Mouse (Mus musculus): ENCODE results near the gene Efhb. TPM values are rescaled to one million over a fixed set of nuclear protein-coding genes. Genes with fewer than 3 reads are reported as not detected.

The Efhb gene
- polyA plus RNA-seq, 1 experiment = not detected

GRCm38 (mm10) chr17:53389507-53389906, 73.6 kb downstream of the Efhb start:
- Histone ChIP-seq H3K36me3 (ENCODE audit: control insufficient read depth, insufficient read depth) (no peaks in the 10 kb centered on the region), H3ac (ENCODE audit: control insufficient read depth, insufficient read length, low read depth) (no peak overlapping the region), H3K79me2 (ENCODE audit: control insufficient read depth, insufficient read depth) (no peaks in the 10 kb centered on the region), H3K79me3 (ENCODE audit: low read depth) (no peaks in the 10 kb centered on the region), H3K27me3 (ENCODE audit: control insufficient read depth, insufficient read depth, insufficient read length) (no peaks in the 10 kb centered on the region), H3K4me3 (ENCODE audit: insufficient read depth, poor library complexity, severe bottlenecking) (no peak overlapping the region)
- TF ChIP-seq CEBPB (IDR thresholded peaks at IDR 0.05; ENCODE audit: low read depth) (no peak), MYOG (IDR thresholded peaks at IDR 0.05; ENCODE audit: control insufficient read depth, extremely low read depth, insufficient read length) (no peak)

GRCm38 (mm10) chr17:53387581-53388473, 75.3 kb downstream of the Efhb start:
- TF ChIP-seq MAX (IDR thresholded peaks at IDR 0.05) (no peak), MYOG (IDR thresholded peaks at IDR 0.05; ENCODE audit: control insufficient read depth, extremely low read depth, insufficient read length) (no peak), FOSL1 (IDR thresholded peaks at IDR 0.05; ENCODE audit: insufficient read depth, low read length, poor library complexity, severe bottlenecking) (no peak), USF1 (IDR thresholded peaks at IDR 0.05; ENCODE audit: low read depth) (no peak), CTCF (IDR thresholded peaks at IDR 0.05; ENCODE audit: control insufficient read depth, insufficient read depth, insufficient read length) (no peak), CEBPB (IDR thresholded peaks at IDR 0.05; ENCODE audit: low read depth) (no peak)
- Histone ChIP-seq H3K27me3 (ENCODE audit: control insufficient read depth, insufficient read depth, insufficient read length) (no peaks in the 10 kb centered on the region), H3ac (ENCODE audit: control insufficient read depth, insufficient read length, low read depth) (no peak overlapping the region), H3K36me3 (ENCODE audit: control insufficient read depth, insufficient read depth) (no peaks in the 10 kb centered on the region), H3K4me3 (ENCODE audit: insufficient read depth, poor library complexity, severe bottlenecking) (no peak overlapping the region), H3K79me2 (ENCODE audit: control insufficient read depth, insufficient read depth) (no peaks in the 10 kb centered on the region), H3K79me3 (ENCODE audit: low read depth) (no peaks in the 10 kb centered on the region)

GRCm38 (mm10) chr17:53386863-53387262, 76.3 kb downstream of the Efhb start:
- Histone ChIP-seq H3K79me3 (ENCODE audit: low read depth) (no peaks in the 10 kb centered on the region), H3K36me3 (ENCODE audit: control insufficient read depth, insufficient read depth) (no peaks in the 10 kb centered on the region), H3K27me3 (ENCODE audit: control insufficient read depth, insufficient read depth, insufficient read length) (no peaks in the 10 kb centered on the region), H3K79me2 (ENCODE audit: control insufficient read depth, insufficient read depth) (no peaks in the 10 kb centered on the region), H3K4me3 (ENCODE audit: insufficient read depth, poor library complexity, severe bottlenecking) (no peak overlapping the region), H3ac (ENCODE audit: control insufficient read depth, insufficient read length, low read depth) (no peak overlapping the region)
- TF ChIP-seq CEBPB (IDR thresholded peaks at IDR 0.05; ENCODE audit: low read depth) (no peak), MYOG (IDR thresholded peaks at IDR 0.05; ENCODE audit: control insufficient read depth, extremely low read depth, insufficient read length) (no peak), CTCF (IDR thresholded peaks at IDR 0.05; ENCODE audit: control insufficient read depth, insufficient read depth, insufficient read length) (no peak), USF1 (IDR thresholded peaks at IDR 0.05; ENCODE audit: low read depth) (no peak), MAX (IDR thresholded peaks at IDR 0.05) (no peak), FOSL1 (IDR thresholded peaks at IDR 0.05; ENCODE audit: insufficient read depth, low read length, poor library complexity, severe bottlenecking) (no peak), MYOD1 (IDR thresholded peaks at IDR 0.05; ENCODE audit: control insufficient read depth, insufficient read length, low read depth) (no peak)

- no peak overlapping the region for H3K4me3 ChIP-seq (ENCODE audit: insufficient read depth, poor library complexity, severe bottlenecking)
- TF ChIP-seq CEBPB (IDR thresholded peaks at IDR 0.05; ENCODE audit: low read depth) (no peak), MYOD1 (IDR thresholded peaks at IDR 0.05; ENCODE audit: control insufficient read depth, insufficient read length, low read depth) (no peak), FOSL1 (IDR thresholded peaks at IDR 0.05; ENCODE audit: insufficient read depth, low read length, poor library complexity, severe bottlenecking) (no peak), MYOG (IDR thresholded peaks at IDR 0.05; ENCODE audit: control insufficient read depth, extremely low read depth, insufficient read length) (no peak), USF1 (IDR thresholded peaks at IDR 0.05; ENCODE audit: low read depth) (no peak), CTCF (IDR thresholded peaks at IDR 0.05; ENCODE audit: control insufficient read depth, insufficient read depth, insufficient read length) (no peak), MAX (IDR thresholded peaks at IDR 0.05) (no peak)
- no peaks in the 10 kb centered on the region for H3K27me3 ChIP-seq (ENCODE audit: control insufficient read depth, insufficient read depth, insufficient read length)
- no peaks in the 10 kb centered on the region for H3K79me2 ChIP-seq (ENCODE audit: control insufficient read depth, insufficient read depth)
- no peaks in the 10 kb centered on the region for H3K36me3 ChIP-seq (ENCODE audit: control insufficient read depth, insufficient read depth)
- no peak overlapping the region for H3ac ChIP-seq (ENCODE audit: control insufficient read depth, insufficient read length, low read depth)
- H3K79me3 ChIP-seq (ENCODE audit: low read depth) = no peaks in the 10 kb centered on the region
Measured at GRCm38 (mm10) chr17:53364111-53364510, 99.0 kb downstream of the Efhb start.

Other genes starting within 250 kb of the Efhb start
- gene Rab5a, start 15.9 kb upstream of the Efhb start, polyA plus RNA-seq (2012; fragmentation: generic; extraction: Trizol) = 13.9 TPM
- gene Pp2d1, start 76.1 kb upstream of the Efhb start, polyA plus RNA-seq (2012; fragmentation: generic; extraction: Trizol) = 0.04 TPM
- gene Kat2b, start 103.5 kb upstream of the Efhb start, polyA plus RNA-seq (2012; fragmentation: generic; extraction: Trizol) = 2.4 TPM
- gene Sgo1, start 226.0 kb upstream of the Efhb start, polyA plus RNA-seq (2012; fragmentation: generic; extraction: Trizol) = 7.1 TPM